Mouse (Mus musculus): ENCODE results near the gene Rsph1.

Rsph1 gene

GRCm38 (mm10) chr17:31276922-31277918 is at the start of gene Rsph1:
TSS of gene Rsph1 (minus strand) at chr17:31277383.
- peak; percentile 98 to 100 for DNase-seq

GRCm38 (mm10) chr17:31326220-31326852 is 49.2 kb upstream of the Rsph1 start:
- no peak for DNase-seq

GRCm38 (mm10) chr17:31325451-31326219 is 48.5 kb upstream of the Rsph1 start:
- DNase-seq: peak in 1 of 2 experiments; percentile 69

GRCm38 (mm10) chr17:31324227-31324626 is 47.0 kb upstream of the Rsph1 start:
- DNase-seq: no peak

GRCm38 (mm10) chr17:31323379-31323778 is 46.2 kb upstream of the Rsph1 start:
- no peak for DNase-seq

GRCm38 (mm10) chr17:31322446-31322845 is 45.3 kb upstream of the Rsph1 start:
- DNase-seq: peak; percentile 59 to 66

GRCm38 (mm10) chr17:31321425-31321824 is 44.2 kb upstream of the Rsph1 start:
- DNase-seq: no peak

GRCm38 (mm10) chr17:31318906-31319767 is 42.0 kb upstream of the Rsph1 start:
- no peak for DNase-seq

GRCm38 (mm10) chr17:31317521-31318272 is 40.5 kb upstream of the Rsph1 start:
- DNase-seq: no peak

- DNase-seq: no peak
Observed at GRCm38 (mm10) chr17:31316998-31317397, 39.8 kb upstream of the Rsph1 start.

- DNase-seq: no peak
Observed at GRCm38 (mm10) chr17:31315993-31316392, 38.8 kb upstream of the Rsph1 start.

GRCm38 (mm10) chr17:31315046-31315792 is 38.0 kb upstream of the Rsph1 start:
- DNase-seq: no peak

- DNase-seq: no peak
Observed at GRCm38 (mm10) chr17:31312648-31313047, 35.5 kb upstream of the Rsph1 start.

- DNase-seq: no peak
Observed at GRCm38 (mm10) chr17:31311047-31311446, 33.9 kb upstream of the Rsph1 start.

- no peak for DNase-seq
Observed at GRCm38 (mm10) chr17:31309281-31309793, 32.2 kb upstream of the Rsph1 start.

GRCm38 (mm10) chr17:31308291-31308816 is 31.2 kb upstream of the Rsph1 start:
- peak in 1 of 2 experiments; percentile 35 for DNase-seq

- peak in 1 of 2 experiments; percentile 44 for DNase-seq
Observed at GRCm38 (mm10) chr17:31307756-31308155, 30.6 kb upstream of the Rsph1 start.

- no peak for DNase-seq
Observed at GRCm38 (mm10) chr17:31305776-31306120, 28.6 kb upstream of the Rsph1 start.

GRCm38 (mm10) chr17:31304895-31305775 is 28.0 kb upstream of the Rsph1 start:
- peak; percentile 55 to 80 for DNase-seq

Data from kidney, postnatal 25 days (tissue).